Mouse (Mus musculus) right cerebral cortex, postnatal 4 days (tissue): ENCODE measurements at regions not wholly inside any gene's neighbourhood (a gene's known extent, or its start where the extent isn't known, plus 50 kb on each side); places are given as distances from the start of the nearest gene placed in this dataset.

Source experiments
- DNase-seq: peaks from one replicate; pipeline ENCODE4 v3.0.0-alpha.2; 2022

DNA sequence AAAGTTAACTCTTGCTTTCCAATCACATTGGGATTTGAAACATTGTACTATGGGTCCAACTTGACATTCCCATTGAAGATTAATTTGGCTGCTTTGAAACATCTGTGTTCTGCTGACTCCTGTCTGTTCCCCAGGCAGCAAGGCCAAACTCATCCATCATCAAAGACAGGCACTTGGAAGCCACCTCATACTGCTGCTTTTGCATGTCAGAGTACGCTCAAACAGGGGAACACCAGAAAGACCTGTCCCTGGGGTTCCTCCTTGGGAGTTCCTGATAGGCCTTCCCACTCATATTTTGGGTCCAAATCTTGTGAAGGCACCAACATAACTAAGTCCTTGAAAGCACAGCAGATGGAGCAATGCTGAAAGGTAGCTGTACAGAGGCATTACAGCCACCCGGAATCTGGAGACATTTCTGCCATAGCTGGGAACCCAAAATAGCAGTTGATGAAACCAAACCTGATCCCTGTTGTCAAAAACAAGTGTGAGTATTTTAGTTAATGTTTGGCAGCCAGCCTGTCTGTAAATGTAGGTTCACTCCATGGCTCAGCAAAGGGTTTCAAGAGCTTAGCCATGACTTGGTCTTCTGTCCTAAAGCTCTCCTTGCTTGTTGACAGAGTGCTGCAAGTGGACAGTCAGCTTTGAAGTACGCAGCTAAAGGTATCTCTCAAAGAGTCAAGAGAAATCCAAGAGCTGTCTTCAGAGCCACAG, 147.0 kb upstream of the Spag17 start:
- DNase-seq: no peak

DNA sequence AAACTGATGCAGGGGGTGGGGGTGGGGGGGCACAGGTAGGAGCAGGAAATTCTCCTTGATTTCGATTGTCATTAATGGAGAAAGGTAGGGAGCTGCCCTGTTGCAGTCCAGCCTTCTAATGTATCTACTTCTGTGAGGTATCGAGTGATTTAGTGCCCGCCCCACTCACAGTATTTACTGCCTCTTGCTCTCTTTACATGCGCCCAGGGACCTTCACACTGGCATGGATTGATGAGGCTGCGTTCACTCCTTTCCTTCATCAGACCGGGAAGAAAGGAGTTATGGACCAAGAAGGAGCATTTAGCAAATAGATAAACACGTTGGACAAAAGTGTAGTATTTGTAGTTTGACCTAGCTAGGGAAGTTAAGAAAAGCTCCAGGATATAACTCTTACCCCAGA, 145.6 kb upstream of the Spag17 start:
- no peak for DNase-seq

- DNase-seq: no peak
These were observed 143.7 kb upstream of the Spag17 start for GRCm38 (mm10) chr3:99741249-99742222.

GRCm38 (mm10) chr3:99749725-99750124, 135.5 kb upstream of the Spag17 start:
- DNase-seq: no peak

GRCm38 (mm10) chr3:99778526-99778925, 106.7 kb upstream of the Spag17 start:
- no peak for DNase-seq

- DNase-seq: no peak
These were observed 99.2 kb upstream of the Spag17 start for GRCm38 (mm10) chr3:99785955-99786529.

DNA sequence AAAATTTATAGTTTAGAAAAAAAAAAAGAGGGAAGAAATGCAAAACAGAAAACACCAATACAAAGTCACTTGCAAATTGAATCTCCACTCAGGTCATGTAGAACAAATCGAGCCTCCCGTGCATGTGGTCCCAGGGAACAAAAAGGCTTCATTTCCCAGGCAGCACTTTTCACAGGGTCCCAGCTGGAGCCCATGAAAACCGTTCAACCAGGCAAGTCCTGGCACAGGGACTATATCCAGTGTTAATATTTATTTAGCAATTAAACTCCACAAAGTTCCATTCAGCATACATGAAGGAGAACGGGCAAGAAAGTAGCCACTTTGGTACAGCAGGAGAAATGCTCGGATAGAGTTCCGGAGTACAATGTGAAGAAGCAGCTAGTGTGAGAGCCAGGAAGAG, 93.9 kb upstream of the Spag17 start:
- no peak for DNase-seq

- DNase-seq: no peak
These were observed 91.6 kb upstream of the Spag17 start for GRCm38 (mm10) chr3:99793622-99794021.

GRCm38 (mm10) chr3:99795835-99796234, 89.4 kb upstream of the Spag17 start:
- DNase-seq: no peak

DNA sequence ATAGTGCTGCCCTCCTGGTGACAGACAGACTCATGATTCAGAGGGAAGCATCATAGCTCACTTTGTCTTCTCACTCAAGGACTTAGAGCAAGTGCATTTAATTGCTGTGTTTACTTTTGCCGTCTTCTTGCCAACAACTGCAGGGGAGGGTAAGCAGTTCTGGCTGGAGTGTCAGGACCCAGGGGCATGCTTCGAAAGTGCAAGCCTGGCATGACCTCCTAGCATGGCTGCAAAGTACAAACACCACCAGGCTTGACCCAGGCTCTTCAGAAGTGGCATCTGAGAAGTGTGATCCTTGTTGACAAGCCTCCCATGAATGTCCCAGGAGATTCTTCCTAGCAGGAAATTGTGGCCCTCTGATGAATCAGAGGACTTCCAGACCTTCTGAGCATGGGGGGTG, 87.4 kb upstream of the Spag17 start:
- DNase-seq: no peak

DNA sequence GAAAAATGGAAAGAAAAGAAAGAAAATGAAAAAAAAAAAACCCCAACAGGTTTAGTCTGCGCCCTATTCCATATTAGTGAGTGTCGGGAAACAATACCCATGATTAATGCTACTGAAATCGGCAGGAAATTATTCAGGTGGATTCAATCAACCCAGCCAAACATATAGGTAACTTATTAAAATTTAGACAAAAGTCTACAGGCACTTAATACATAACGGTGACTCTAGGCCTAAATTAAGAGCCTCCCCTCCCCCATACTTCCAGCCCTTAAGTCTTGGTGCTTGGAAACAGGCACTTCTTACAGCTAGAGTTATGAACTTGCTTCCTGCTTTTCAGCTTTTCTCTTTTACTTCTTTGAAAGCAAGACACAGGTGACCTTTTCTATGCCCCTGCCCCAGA, 74.7 kb upstream of the Spag17 start:
- DNase-seq: no peak

- DNase-seq: no peak
These were observed 73.9 kb upstream of the Spag17 start for GRCm38 (mm10) chr3:99811276-99811675.

DNA sequence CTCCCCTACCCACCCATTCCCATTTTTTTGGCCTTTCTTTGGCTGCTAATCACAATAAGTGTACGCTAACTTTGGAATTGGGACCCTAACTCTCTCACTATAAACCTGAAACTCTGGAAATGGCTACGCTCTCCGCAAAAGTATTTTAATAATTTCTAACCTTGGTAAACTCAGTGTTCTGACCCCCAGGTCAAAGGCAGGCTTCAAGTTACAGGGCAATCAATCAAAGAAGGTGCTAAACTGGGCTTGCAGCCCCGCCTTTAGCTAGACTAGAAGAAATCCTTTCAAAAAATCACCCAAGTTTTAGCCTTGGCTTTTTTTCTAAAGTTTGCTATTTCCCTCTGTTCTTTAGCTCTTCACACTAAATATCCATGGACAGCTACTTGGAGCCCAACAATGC, 72.4 kb upstream of the Spag17 start:
- DNase-seq: no peak

- no peak for DNase-seq
These were observed 70.1 kb upstream of the Spag17 start for GRCm38 (mm10) chr3:99815115-99815514.

- DNase-seq: no peak
These were observed 67.2 kb upstream of the Spag17 start for GRCm38 (mm10) chr3:99817965-99818364.

DNA sequence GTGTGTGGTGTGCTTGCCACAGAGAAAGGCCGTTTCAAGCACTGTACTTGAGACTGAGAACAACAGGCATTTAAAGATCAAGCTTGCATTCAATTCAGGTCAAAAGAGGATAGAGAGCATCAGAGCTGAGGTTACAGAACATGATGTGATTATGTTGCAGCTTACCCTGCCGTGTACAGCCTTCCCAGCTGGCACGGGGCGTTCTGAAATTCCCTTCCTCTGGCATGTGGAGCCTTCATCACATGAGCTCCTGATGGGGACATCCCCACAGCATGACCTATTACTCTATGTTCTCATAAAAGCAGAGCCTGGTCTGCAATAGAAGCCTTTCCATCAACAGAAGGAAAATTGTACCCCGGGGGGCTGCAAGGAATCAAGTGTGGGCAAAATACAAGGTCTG, 62.5 kb upstream of the Spag17 start:
- DNase-seq: no peak

- DNase-seq: no peak
These were observed 62.0 kb upstream of the Spag17 start for GRCm38 (mm10) chr3:99823256-99823655.
